Mouse (Mus musculus) bone marrow, adult 2 months (tissue): Measurements from ENCODE around the gene Repin1.

Source experiments
- CTCF ChIP-seq: fragments of 200-500 bp; IDR thresholded peaks from 2 replicates; pipeline ENCODE4 v1.5.1; 2011; ENCODE audit warnings: low read length, control low read depth; ENCODE audit not compliant: control insufficient read depth, insufficient read depth
- POLR2A ChIP-seq: fragments of 200-500 bp; IDR thresholded peaks from 2 replicates; pipeline ENCODE4 v1.6.1; 2011; ENCODE audit warnings: low read depth, mild to moderate bottlenecking, control low read depth, low read length, borderline replicate concordance; ENCODE audit not compliant: control insufficient read depth

GRCm38 (mm10) chr6:48636515-48636914, 42.8 kb downstream of the Repin1 start:
- no peak for TF ChIP-seq POLR2A
- TF ChIP-seq CTCF: no peak
